ENCODE assay signal across 12 mouse cellular contexts in genomic region chr19:8702458-8702857, GRCm38 (mm10). TPM values are rescaled to one million over a fixed set of nuclear protein-coding genes. Genes with fewer than 3 reads are reported as not detected.
A peak's percentile ranks its signal among the peaks of the same experiment; 100 is the strongest.
DNase-seq lines count a peak whose midpoint lies in the region; ATAC-seq and TF ChIP-seq lines count a peak whose summit lies in the region.
"Had no signal": no experiment of that assay in that cellular context is flagged by ENCODE, and none has a peak within 500 bp of the region (broad histone marks: within the 10 kb centered on the region; RNA-seq: fewer than 3 reads in every experiment).

No protein-coding gene starts in this region.

- no peaks in the 10 kb centered on the region for H3K9me3 ChIP-seq in liver, embryonic 14.5 days (ENCODE audit: control insufficient read depth, low read length)
- no peaks in the 10 kb centered on the region for H3K9me3 ChIP-seq in kidney, embryonic 15.5 days (replicated peaks)
- H3K9me3 ChIP-seq: limb, embryonic 13.5 days; midbrain, embryonic 13.5 days had no signal

- H3K4me2 ChIP-seq in liver, embryonic 14.5 days (ENCODE audit: low read depth) = no peak overlapping the region
- no peak overlapping the region for H3K4me2 ChIP-seq in kidney, embryonic 15.5 days
- H3K4me2 ChIP-seq: limb, embryonic 13.5 days; midbrain, embryonic 13.5 days had no signal

- 20% methylated on average over 3 of the region's 3 CpGs for WGBS in liver, embryonic 14.5 days (ENCODE audit: insufficient replicate concordance)
- 56% methylated on average over 3 of the region's 3 CpGs for WGBS in kidney, embryonic 15.5 days

- H3K4me1 ChIP-seq in liver, embryonic 14.5 days (replicated peaks; ENCODE audit: control insufficient read depth in 2 of 2, insufficient read depth in 2 of 2, low read length in 1 of 2) = peaks cover 3 to 5% of the 10 kb centered on the region in 2 experiments; a peak in 3 of 4 replicates
- H3K4me1 ChIP-seq in kidney, embryonic 15.5 days = 0 out of 2 replicates have a peak, but pooled peaks cover 5% of the 10 kb centered on the region
- H3K4me1 ChIP-seq: limb, embryonic 13.5 days; midbrain, embryonic 13.5 days had no signal

- H3K4me3 ChIP-seq in liver, embryonic 14.5 days (ENCODE audit: insufficient read depth in 1 of 2, low read depth in 2 of 2, low read length in 2 of 2) = no peak overlapping the region
- H3K4me3 ChIP-seq in kidney, embryonic 15.5 days (replicated peaks) = no peak overlapping the region
- H3K4me3 ChIP-seq: limb, embryonic 13.5 days; midbrain, embryonic 13.5 days had no signal

- no peak overlapping the region for H3K27ac ChIP-seq in liver, embryonic 14.5 days
- peak overlapping the region; percentile 33 for H3K27ac ChIP-seq in kidney, embryonic 15.5 days
- H3K27ac ChIP-seq: limb, embryonic 13.5 days; midbrain, embryonic 13.5 days had no signal

- H3K9ac ChIP-seq in liver, embryonic 14.5 days (replicated peaks) = no peak overlapping the region
- no peak overlapping the region for H3K9ac ChIP-seq in kidney, embryonic 15.5 days
- H3K9ac ChIP-seq: limb, embryonic 13.5 days; midbrain, embryonic 13.5 days had no signal

- peaks cover 13% of the 10 kb centered on the region for H3K36me3 ChIP-seq in liver, embryonic 14.5 days (replicated peaks; ENCODE audit: control insufficient read depth, insufficient read depth, low read depth)
- peaks cover 14% of the 10 kb centered on the region for H3K36me3 ChIP-seq in kidney, embryonic 15.5 days

- DNase-seq in adrenal gland, adult 2 months = peak; percentile 35
- DNase-seq in adrenal gland, adult 8-10 months = no peak
- DNase-seq in liver, embryonic 14.5 days (ENCODE audit: low read depth in 3 of 3, low spot score in 3 of 3) = no peak
- DNase-seq in liver = no peak
- peak; percentile 90 for DNase-seq in lung, postnatal 36 days
- DNase-seq in left cerebral cortex, postnatal 4 days = no peak
- no peak for DNase-seq in frontal cortex, postnatal 10 days (ENCODE audit: low spot score in 2 of 2)

- intact Hi-C loops in left cerebral cortex, postnatal 4 days (cut with DNase I) = no loop called here

- TF ChIP-seq CTCF in liver, embryonic 14.5 days (IDR thresholded peaks at IDR 0.05; ENCODE audit: low read depth) = 0 out of 2 replicates have a peak, but pooled peaks have one; percentile 9

- TF ChIP-seq EP300 in liver, embryonic 14.5 days (IDR thresholded peaks at IDR 0.05; ENCODE audit: low read depth) = no peak

- ATAC-seq in liver, embryonic 14.5 days (ENCODE audit: insufficient read depth) = no peak
- 0 out of 2 replicates have a peak, but pooled peaks have one; percentile 46 for ATAC-seq in kidney, embryonic 15.5 days (replicated peaks; ENCODE audit: low FRiP score)
- ATAC-seq: inflammation-experienced regulatory T-cells, adult 6 months; midbrain, embryonic 13.5 days had no signal

- no peaks in the 10 kb centered on the region for H3K27me3 ChIP-seq in liver, embryonic 14.5 days (ENCODE audit: control insufficient read depth, insufficient read depth, low read length)
- H3K27me3 ChIP-seq in kidney, embryonic 15.5 days = no peaks in the 10 kb centered on the region
- H3K27me3 ChIP-seq: limb, embryonic 13.5 days; midbrain, embryonic 13.5 days had no signal

RNA-seq across cellular contexts. Expression of gene Slc3a2, which starts 20.7 kb away (rescaled TPM):
- total RNA-seq in adrenal gland, adult 2 months (2021) = 100 to 1,000 TPM; 202 to 548 TPM
- polyA plus RNA-seq in adrenal gland, adult 2 months (2012; rRNA removed) = 162 and 192 TPM in 2 replicates
- total RNA-seq in adrenal gland, adult 8-10 months (2022) = 100 to 1,000 TPM; 210 to 266 (median 246) TPM
- 78.4 and 82.2 TPM in 2 replicates for polyA plus RNA-seq in liver, embryonic 14.5 days (2012; rRNA removed)
- polyA plus RNA-seq in liver, embryonic 14.5 days (2014; fragmentation: Nextera tagmentation; extraction: Ambion mirVana) = 88.5 and 89.1 TPM in 2 replicates
- 115 and 123 TPM in 2 replicates for polyA plus RNA-seq in kidney, embryonic 15.5 days (2015; fragmentation: Nextera tagmentation; extraction: Ambion mirVana)
- 100 to 1,000 TPM; 166 to 179 TPM for total RNA-seq in left cerebral cortex, postnatal 4 days (2021)

RNA-seq across cellular contexts. Expression of gene Wdr74, which starts 33.2 kb away (rescaled TPM):
- 10 to 100 TPM; 54.3 to 77.1 TPM for total RNA-seq in adrenal gland, adult 2 months (2021)
- 23.4 and 24.0 TPM in 2 replicates for polyA plus RNA-seq in adrenal gland, adult 2 months (2012; rRNA removed)
- total RNA-seq in adrenal gland, adult 8-10 months (2022) = 10 to 100 TPM; 49.1 to 60.4 (median 53.3) TPM
- polyA plus RNA-seq in liver, embryonic 14.5 days (2012; rRNA removed) = 27.7 and 34.1 TPM in 2 replicates
- 51.6 and 57.6 TPM in 2 replicates for polyA plus RNA-seq in liver, embryonic 14.5 days (2014; fragmentation: Nextera tagmentation; extraction: Ambion mirVana)
- polyA plus RNA-seq in kidney, embryonic 15.5 days (2015; fragmentation: Nextera tagmentation; extraction: Ambion mirVana) = 90.1 and 94.2 TPM in 2 replicates
- total RNA-seq in left cerebral cortex, postnatal 4 days (2021) = 10 to 100 TPM; 55.9 to 56.5 TPM

RNA-seq across cellular contexts. Expression of gene 1700092M07Rik, which starts 38.1 kb away (rescaled TPM):
- under 1 TPM; 0.79 to 0.84 TPM for total RNA-seq in adrenal gland, adult 2 months (2021)
- polyA plus RNA-seq in adrenal gland, adult 2 months (2012; rRNA removed) = not detected in 2 replicates
- total RNA-seq in adrenal gland, adult 8-10 months (2022) = 1 to 10 TPM in 3 of 4 experiments, under 1 TPM in 1; 0.64 to 4.4 (median 1.8) TPM
- 0.65 and 0.78 TPM in 2 replicates for polyA plus RNA-seq in liver, embryonic 14.5 days (2012; rRNA removed)
- 0.34 and 0.63 TPM in 2 replicates for polyA plus RNA-seq in liver, embryonic 14.5 days (2014; fragmentation: Nextera tagmentation; extraction: Ambion mirVana)
- 2.0 and 2.6 TPM in 2 replicates for polyA plus RNA-seq in kidney, embryonic 15.5 days (2015; fragmentation: Nextera tagmentation; extraction: Ambion mirVana)
- total RNA-seq in left cerebral cortex, postnatal 4 days (2021) = 1 to 10 TPM; 2.7 to 2.8 TPM

RNA-seq across cellular contexts. Expression of gene Stx5a, which starts 38.8 kb away (rescaled TPM):
- total RNA-seq in adrenal gland, adult 2 months (2021) = 10 to 100 TPM; 80.4 to 95.4 TPM
- 67.1 and 73.5 TPM in 2 replicates for polyA plus RNA-seq in adrenal gland, adult 2 months (2012; rRNA removed)
- total RNA-seq in adrenal gland, adult 8-10 months (2022) = 100 to 1,000 TPM in 3 of 4 experiments, 10 to 100 TPM in 1; 90.9 to 138 (median 118) TPM
- polyA plus RNA-seq in liver, embryonic 14.5 days (2012; rRNA removed) = 29.9 and 32.0 TPM in 2 replicates
- polyA plus RNA-seq in liver, embryonic 14.5 days (2014; fragmentation: Nextera tagmentation; extraction: Ambion mirVana) = 36.7 and 36.9 TPM in 2 replicates
- 132 and 145 TPM in 2 replicates for polyA plus RNA-seq in kidney, embryonic 15.5 days (2015; fragmentation: Nextera tagmentation; extraction: Ambion mirVana)
- total RNA-seq in left cerebral cortex, postnatal 4 days (2021) = 10 to 100 TPM; 70.8 to 77.5 TPM

RNA-seq across cellular contexts. Expression of gene Chrm1, which starts 38.9 kb away (rescaled TPM):
- 1 to 10 TPM in 1 of 2 experiments, under 1 TPM in 1; 0.86 to 1.9 TPM for total RNA-seq in adrenal gland, adult 2 months (2021)
- 1.1 and 1.5 TPM in 2 replicates for polyA plus RNA-seq in adrenal gland, adult 2 months (2012; rRNA removed)
- total RNA-seq in adrenal gland, adult 8-10 months (2022) = 1 to 10 TPM; 1.2 to 2.6 (median 1.8) TPM
- polyA plus RNA-seq in liver, embryonic 14.5 days (2012; rRNA removed) = under 0.01 and 0.01 TPM in 2 replicates
- not detected in 2 replicates for polyA plus RNA-seq in liver, embryonic 14.5 days (2014; fragmentation: Nextera tagmentation; extraction: Ambion mirVana)
- 0.06 and 0.14 TPM in 2 replicates for polyA plus RNA-seq in kidney, embryonic 15.5 days (2015; fragmentation: Nextera tagmentation; extraction: Ambion mirVana)
- 10 to 100 TPM; 58.0 to 63.6 TPM for total RNA-seq in left cerebral cortex, postnatal 4 days (2021)
- total RNA-seq: gastrocnemius, postnatal 36 days had no signal
- polyA plus RNA-seq: inflammation-experienced regulatory T-cells, adult 6 months had no signal

Comparison
In these comparisons a context has a peak if more than half of its experiments do, and no peak if none do; other contexts are left out.
1. DNase-seq: peak in adrenal gland, adult 2 months (single experiment) and lung, postnatal 36 days (single experiment); none in adrenal gland, adult 8-10 months (single experiment), liver, embryonic 14.5 days (0 of 3), liver (single experiment), left cerebral cortex, postnatal 4 days (single experiment) and frontal cortex, postnatal 10 days (0 of 2).